Mouse (Mus musculus) thymus, postnatal 0 days (tissue): ENCODE data around the gene Klrg1. TPM values are rescaled to one million over a fixed set of nuclear protein-coding genes. Genes with fewer than 3 reads are reported as not detected.

Experiments used
- DNase-seq: peaks from one replicate; pipeline ENCODE4 v3.0.0-alpha.2; 2015; ENCODE audit warnings: low spot score
- polyA plus RNA-seq: library from polyadenylated mRNA; unstranded; fragments of >200 nt; fragmentation: Nextera tagmentation; extraction: Ambion mirVana; gene quantifications from 2 replicates; pipeline ENCODE4 v1.2.1, GENCODE M21; 2015

The Klrg1 gene
- 0.53 and 0.55 TPM in 2 replicates for polyA plus RNA-seq

- DNase-seq = no peak
These were observed at the start of gene Klrg1 for GRCm38 (mm10) chr6:122282782-122283181. Klrg1 (minus strand) TSS chr6:122282882.

- no peak for DNase-seq
These were observed 42.8 kb upstream of the Klrg1 start for GRCm38 (mm10) chr6:122325361-122325975.

- DNase-seq = no peak
These were observed 36.0 kb upstream of the Klrg1 start for GRCm38 (mm10) chr6:122318726-122319125.

GRCm38 (mm10) chr6:122310187-122310820 is 27.6 kb upstream of the Klrg1 start:
- DNase-seq = no peak

GRCm38 (mm10) chr6:122309446-122309960 is 26.8 kb upstream of the Klrg1 start:
- no peak for DNase-seq

GRCm38 (mm10) chr6:122308505-122309393 is 26.1 kb upstream of the Klrg1 start, which contains the start of gene M6pr:
M6pr (plus strand) TSS chr6:122308720.
- peak; percentile 99 for DNase-seq

- no peak for DNase-seq
These were observed 25.4 kb upstream of the Klrg1 start for GRCm38 (mm10) chr6:122308136-122308504.

- no peak for DNase-seq
These were observed 24.0 kb upstream of the Klrg1 start for GRCm38 (mm10) chr6:122306707-122307106.

- DNase-seq = no peak
These were observed 22.3 kb upstream of the Klrg1 start for GRCm38 (mm10) chr6:122304790-122305555.

GRCm38 (mm10) chr6:122304355-122304754 is 21.7 kb upstream of the Klrg1 start:
- peak; percentile 66 for DNase-seq

- no peak for DNase-seq
These were observed 20.8 kb upstream of the Klrg1 start for GRCm38 (mm10) chr6:122303526-122303925.

GRCm38 (mm10) chr6:122302661-122303060 is 20.0 kb upstream of the Klrg1 start:
- no peak for DNase-seq

- DNase-seq = no peak
These were observed 19.4 kb upstream of the Klrg1 start for GRCm38 (mm10) chr6:122302121-122302520.

GRCm38 (mm10) chr6:122299621-122300133 is 17.0 kb upstream of the Klrg1 start:
- DNase-seq = no peak

GRCm38 (mm10) chr6:122298223-122298609 is 15.5 kb upstream of the Klrg1 start:
- no peak for DNase-seq

- peak; percentile 8 for DNase-seq
These were observed 14.9 kb upstream of the Klrg1 start for GRCm38 (mm10) chr6:122297279-122298222.

- no peak for DNase-seq
These were observed 14.2 kb upstream of the Klrg1 start for GRCm38 (mm10) chr6:122296918-122297278.

GRCm38 (mm10) chr6:122295242-122295641 is 12.6 kb upstream of the Klrg1 start:
- DNase-seq = no peak

- no peak for DNase-seq
These were observed 11.6 kb upstream of the Klrg1 start for GRCm38 (mm10) chr6:122294290-122294689.

GRCm38 (mm10) chr6:122293796-122294195 is 11.1 kb upstream of the Klrg1 start:
- no peak for DNase-seq
